Mouse (Mus musculus) forebrain, embryonic 11.5 days (tissue): ENCODE data around the gene Usp5. TPM values are rescaled to one million over a fixed set of nuclear protein-coding genes. Genes with fewer than 3 reads are reported as not detected.
A peak's percentile ranks its signal among the peaks of the same experiment; 100 is the strongest.

Source experiments
- ATAC-seq: fragments of 200-750 bp; cut with Nextera tagmentation; replicated peaks from 2 replicates; pipeline ENCODE4 v1.8.0; 2017; ENCODE audit warnings: moderate TSS enrichment; ENCODE audit not compliant: low FRiP score
- DNase-seq: peaks from one replicate; pipeline ENCODE4 v3.0.0-alpha.2; 2017; ENCODE audit warnings: low spot score
- H3K27ac ChIP-seq: fragments of 300-500 bp; sonication (generic); 2 replicates; pipeline ENCODE4 v1.5.1; 2014; ENCODE audit warnings: low read depth, low read length
- H3K27me3 ChIP-seq: fragments of 300-500 bp; sonication (generic); 2 replicates; pipeline ENCODE4 v1.6.1; 2014; ENCODE audit warnings: mild to moderate bottlenecking, low read length, mixed read lengths; ENCODE audit not compliant: control insufficient read depth, insufficient read depth
- H3K36me3 ChIP-seq: fragments of 300-500 bp; sonication (generic); 2 replicates; pipeline ENCODE4 v1.6.1; 2014; ENCODE audit warnings: mild to moderate bottlenecking, low read length, moderate library complexity, mixed read lengths; ENCODE audit not compliant: control insufficient read depth, insufficient read depth
- H3K4me1 ChIP-seq: fragments of 300-500 bp; sonication (generic); replicated peaks from 2 replicates; pipeline ENCODE4 v1.6.1; 2014; ENCODE audit warnings: low read length, mixed read lengths; ENCODE audit not compliant: control insufficient read depth, insufficient read depth
- H3K4me2 ChIP-seq: fragments of 300-500 bp; sonication (generic); 2 replicates; pipeline ENCODE4 v1.6.1; 2014; ENCODE audit warnings: low read depth, mild to moderate bottlenecking, low read length, moderate library complexity, mixed read lengths; ENCODE audit not compliant: severe bottlenecking
- H3K4me3 ChIP-seq: fragments of 300-500 bp; sonication (generic); 2 replicates; pipeline ENCODE4 v1.5.1; 2014; ENCODE audit warnings: low read depth, low read length
- H3K9ac ChIP-seq: fragments of 300-500 bp; sonication (generic); 2 replicates; pipeline ENCODE4 v1.6.1; 2014; ENCODE audit warnings: low read length
- H3K9me3 ChIP-seq: fragments of 300-500 bp; sonication (generic); 2 replicates; pipeline ENCODE4 v1.6.1; 2016; ENCODE audit warnings: low read length, mixed read lengths; ENCODE audit not compliant: control insufficient read depth
- WGBS: fragments of 180-500 bp; shearing (Covaris S2); extraction: QIAGEN DNeasy Blood & Tissue Kit; methylation state at CpG from one replicate; pipeline ENCODE4 v1.1.7; 2014; 5-methylcytosine and 5-hydroxymethylcytosine counted together
- polyA plus RNA-seq: library from polyadenylated mRNA; unstranded; fragments of >200 nt; fragmentation: Nextera tagmentation; extraction: Ambion mirVana; gene quantifications from 2 replicates; pipeline ENCODE4 v1.2.1, GENCODE M21; 2014

Usp5 gene
- polyA plus RNA-seq, 1 experiment from 2014 or later = 182 TPM

DNA sequence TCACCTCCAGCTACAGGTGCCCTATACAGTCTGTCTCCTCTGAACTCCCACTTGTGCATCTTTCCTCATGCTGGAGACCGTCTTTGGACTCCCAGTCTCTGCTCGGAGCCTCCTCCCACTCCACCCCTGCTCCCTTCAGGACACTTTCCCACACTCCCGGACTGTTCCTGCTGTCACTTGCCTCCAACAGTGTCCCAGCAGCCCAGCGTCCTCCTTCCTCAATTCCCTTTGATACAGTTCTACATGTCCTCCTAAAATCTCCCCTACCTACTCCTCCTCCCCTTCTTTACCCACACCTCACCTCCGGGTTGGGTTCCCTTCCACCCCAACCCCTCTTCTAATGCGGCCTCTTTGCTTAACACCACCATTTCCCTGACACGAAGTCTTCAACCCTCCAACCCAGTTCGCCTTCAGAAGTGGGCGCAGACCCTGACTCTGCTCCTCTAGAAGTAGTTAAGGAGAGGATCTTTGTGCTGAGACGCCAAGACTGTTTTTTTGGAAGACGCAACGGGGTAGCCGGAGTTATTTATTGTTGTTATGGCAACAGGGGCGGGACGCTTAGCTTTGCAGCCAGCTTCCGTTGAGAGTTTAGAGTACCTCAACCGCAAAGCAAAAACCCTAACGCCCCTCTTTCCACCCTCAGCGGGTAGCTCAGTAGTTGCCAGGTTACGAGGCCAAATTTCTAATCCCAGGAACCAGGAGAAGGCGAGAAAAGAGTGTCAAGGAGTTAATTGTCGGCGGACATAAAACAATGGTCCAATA, 49.9 kb downstream of the Usp5 start, which contains the start of gene Lrrc23:
TSS of gene Lrrc23 (minus strand) at position 506 of the 762 bp plus-strand sequence.
- DNase-seq (peak; percentile 75), ATAC-seq (peak; percentile 77)
- H3K27ac ChIP-seq = 0 out of 2 replicates have a peak within 1 kb of the TSS, but pooled peaks have one; percentile 19
- no peaks in the 10 kb centered on the region for H3K27me3 ChIP-seq
- H3K36me3 ChIP-seq = no peaks in the 10 kb centered on the region
- peaks cover 7% of the 10 kb centered on the region; the same call in 1 of the 2 replicates for H3K4me1 ChIP-seq
- peak within 1 kb of the TSS; percentile 21 for H3K9ac ChIP-seq
- 2% methylated on average over 23 of the region's 23 CpGs for WGBS
- peak within 1 kb of the TSS; percentile 52 for H3K4me2 ChIP-seq
- peak within 1 kb of the TSS; percentile 32 for H3K4me3 ChIP-seq
- no peaks in the 10 kb centered on the region for H3K9me3 ChIP-seq

DNA sequence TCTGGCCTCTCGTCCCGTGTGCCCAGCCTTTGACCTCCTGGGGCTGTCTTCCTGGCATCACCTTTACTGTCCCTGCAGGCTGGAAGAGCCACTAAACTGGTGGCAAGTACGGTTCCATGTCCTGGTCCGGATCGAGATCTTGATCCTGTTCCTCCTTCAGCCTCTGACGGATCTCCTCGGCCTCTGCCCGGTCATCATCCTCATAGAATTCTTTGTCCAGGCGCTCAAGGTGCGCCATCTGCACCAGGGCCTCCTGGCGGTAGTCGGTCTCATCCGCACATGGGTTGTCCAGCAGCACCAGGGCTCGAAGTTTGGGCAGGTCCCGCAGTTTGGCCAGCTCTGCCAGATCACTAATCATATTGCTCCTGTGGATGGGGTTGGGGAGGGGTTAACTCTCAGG, 58.8 kb downstream of the Usp5 start:
- 89% methylated on average over 15 of the region's 15 CpGs for WGBS

DNA sequence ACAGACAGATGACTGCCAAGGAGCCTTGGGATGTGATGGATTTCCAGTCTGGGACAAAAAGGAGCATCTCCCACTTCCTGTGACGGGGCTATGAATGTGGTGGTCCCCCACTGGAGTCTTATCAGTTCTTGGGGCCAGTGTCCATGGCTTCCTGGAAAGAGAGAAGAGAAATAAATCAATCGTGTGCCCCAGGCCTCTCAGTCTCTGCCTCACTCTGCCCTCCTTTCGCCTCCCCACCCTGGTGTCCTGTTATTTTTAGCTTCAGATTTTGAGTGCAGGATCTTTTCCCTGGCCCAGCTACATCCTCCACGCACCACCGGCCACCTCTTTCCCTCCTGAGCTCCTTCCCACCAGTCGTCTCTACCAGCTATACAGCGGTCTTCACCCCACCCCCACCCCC, 59.3 kb downstream of the Usp5 start:
- peaks cover 5% of the 10 kb centered on the region; the same call in 1 of the 2 replicates for H3K4me1 ChIP-seq
- no peak for DNase-seq
- H3K9ac ChIP-seq = 0 out of 2 replicates have a peak overlapping the region, but pooled peaks have one; percentile 58
- no peaks in the 10 kb centered on the region for H3K9me3 ChIP-seq
- no peaks in the 10 kb centered on the region for H3K36me3 ChIP-seq
- H3K4me2 ChIP-seq = peak overlapping the region; percentile 80
- H3K4me3 ChIP-seq = no peak overlapping the region
- H3K27me3 ChIP-seq = peaks cover 4% of the 10 kb centered on the region; the same call in 1 of the 2 replicates
- ATAC-seq = no peak
- 74% methylated on average over 7 of the region's 7 CpGs for WGBS
- H3K27ac ChIP-seq = no peak overlapping the region

More for the DNA sequence above, 58.8 kb downstream of the Usp5 start:
- no peak overlapping the region for H3K4me3 ChIP-seq
- no peak overlapping the region for H3K9ac ChIP-seq
- peaks cover 4% of the 10 kb centered on the region; the same call in 1 of the 2 replicates for H3K27me3 ChIP-seq
- DNase-seq (no peak), ATAC-seq (no peak)
- H3K4me2 ChIP-seq = no peak overlapping the region
- no peaks in the 10 kb centered on the region for H3K36me3 ChIP-seq
- H3K9me3 ChIP-seq = no peaks in the 10 kb centered on the region
- H3K4me1 ChIP-seq = peaks cover 5% of the 10 kb centered on the region; the same call in 1 of the 2 replicates
- no peak overlapping the region for H3K27ac ChIP-seq

DNA sequence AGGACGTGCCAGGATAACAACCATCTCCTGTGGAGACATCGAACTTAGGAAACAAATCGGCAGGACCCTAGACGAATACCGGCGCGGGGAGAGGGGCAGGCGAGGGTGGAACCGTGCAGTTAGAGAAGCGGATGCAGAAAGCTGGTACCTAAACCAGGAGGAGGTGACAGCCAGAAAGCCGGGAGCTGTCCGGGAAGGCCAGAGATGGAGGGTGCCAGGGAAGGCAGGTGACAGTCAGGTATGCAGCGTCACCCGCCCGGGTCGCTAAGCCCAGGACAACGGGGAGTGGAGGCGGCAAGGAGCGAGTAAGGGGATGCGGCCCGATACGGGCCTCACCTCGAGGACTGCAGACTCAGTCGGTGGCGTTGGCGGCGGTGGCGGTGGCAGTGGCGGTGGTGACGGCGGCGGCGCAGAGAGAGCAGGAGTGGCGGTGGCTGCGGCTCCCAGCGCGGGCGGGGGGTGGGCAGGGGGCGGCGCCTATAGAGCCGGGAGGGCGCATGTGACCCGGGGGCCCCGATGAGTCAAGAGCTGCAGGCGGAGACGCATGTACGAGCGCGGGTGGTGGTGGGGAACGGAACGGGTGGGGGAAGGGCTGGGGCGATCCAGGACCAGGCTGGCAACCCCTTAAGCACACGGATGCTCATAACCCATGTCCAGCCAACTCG, 60.1 kb downstream of the Usp5 start, which contains the start of gene Eno2:
TSS of gene Eno2 (minus strand) at position 573 of the 665 bp plus-strand sequence.
- H3K4me3 ChIP-seq = peak within 1 kb of the TSS; percentile 39
- peak within 1 kb of the TSS; percentile 80 for H3K4me2 ChIP-seq
- DNase-seq = peak; percentile 82
- no peaks in the 10 kb centered on the region for H3K9me3 ChIP-seq
- under 1% methylated on average over 52 of the region's 54 CpGs for WGBS
- peaks cover 4% of the 10 kb centered on the region; the same call in 1 of the 2 replicates for H3K27me3 ChIP-seq
- peaks cover 5% of the 10 kb centered on the region; the same call in 1 of the 2 replicates for H3K4me1 ChIP-seq
- peak; percentile 83 for ATAC-seq
- no peaks in the 10 kb centered on the region for H3K36me3 ChIP-seq
- no peak within 1 kb of the TSS for H3K27ac ChIP-seq
- peak within 1 kb of the TSS; percentile 58 for H3K9ac ChIP-seq

DNA sequence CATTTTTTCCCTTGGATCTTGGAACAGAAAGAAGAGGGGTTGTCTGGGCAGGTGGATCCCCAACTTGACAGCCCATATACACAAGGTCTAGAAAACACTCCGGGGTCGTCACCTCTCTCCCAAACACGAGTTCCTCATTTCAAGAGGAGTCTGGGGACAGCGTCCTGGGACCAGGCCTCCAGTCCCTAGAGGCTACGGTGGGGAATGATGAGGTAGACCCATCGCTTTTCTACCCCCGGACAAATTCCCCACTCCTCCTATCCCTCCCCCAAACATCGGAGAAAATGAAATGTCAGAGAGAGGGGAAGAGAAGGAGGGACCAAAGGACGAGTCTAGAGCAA, 60.6 kb downstream of the Usp5 start:
- Histone ChIP-seq H3K4me1 (peaks cover 5% of the 10 kb centered on the region; the same call in 1 of the 2 replicates), H3K9me3 (no peaks in the 10 kb centered on the region), H3K4me2 (peak overlapping the region; percentile 80), H3K4me3 (peak overlapping the region; percentile 39), H3K9ac (peak overlapping the region; percentile 58), H3K27me3 (peaks cover 4% of the 10 kb centered on the region; the same call in 1 of the 2 replicates), H3K36me3 (no peaks in the 10 kb centered on the region), H3K27ac (no peak overlapping the region)
- 5% methylated on average over 9 of the region's 9 CpGs for WGBS
- peak; percentile 6; the same call in 1 of the 2 replicates for ATAC-seq
- no peak for DNase-seq

DNA sequence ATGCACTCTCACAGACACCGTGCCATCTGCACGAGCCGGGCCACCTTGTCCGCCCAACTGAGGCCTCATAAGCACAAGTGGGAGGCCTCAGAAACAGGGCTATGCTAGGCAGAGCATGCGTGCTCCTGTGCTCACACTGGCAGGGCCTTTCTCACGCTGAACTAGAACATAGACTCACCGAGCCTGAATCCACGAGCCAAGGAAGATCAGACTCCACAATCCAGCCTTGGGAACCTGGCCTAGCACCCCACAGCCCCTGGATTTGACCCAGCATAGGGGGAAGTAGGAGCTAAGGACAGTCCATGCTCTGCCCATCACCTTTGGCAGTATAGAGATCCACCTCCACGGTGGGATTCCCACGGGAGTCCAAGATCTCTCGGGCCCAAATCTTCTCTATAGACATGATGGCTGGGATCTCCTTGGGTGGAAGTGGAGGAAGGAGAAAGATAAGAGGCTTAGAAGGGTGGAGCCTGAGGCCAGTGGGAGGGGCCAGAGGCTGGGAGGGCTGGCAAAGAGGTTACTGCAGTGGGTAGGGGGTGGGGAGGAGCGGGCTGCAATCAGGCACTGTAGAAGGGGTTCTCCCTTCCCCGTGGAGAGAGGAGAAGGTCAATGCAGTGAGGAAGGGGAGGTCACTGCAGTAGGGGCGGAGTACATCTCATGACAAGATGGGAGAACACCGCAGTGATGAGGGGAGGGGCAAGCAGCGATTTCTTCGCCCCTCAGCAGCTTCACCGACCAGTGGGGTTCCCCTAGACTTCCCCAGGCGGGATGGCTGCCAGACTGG, 61.2 kb downstream of the Usp5 start:
- 21% methylated on average over 19 of the region's 19 CpGs for WGBS
- peaks cover 5% of the 10 kb centered on the region; the same call in 1 of the 2 replicates for H3K4me1 ChIP-seq
- H3K27ac ChIP-seq = no peak overlapping the region
- DNase-seq (peak; percentile 58), ATAC-seq (peak; percentile 38)
- peak overlapping the region; percentile 80 for H3K4me2 ChIP-seq
- H3K36me3 ChIP-seq = no peaks in the 10 kb centered on the region
- H3K4me3 ChIP-seq = no peak overlapping the region
- H3K9me3 ChIP-seq = no peaks in the 10 kb centered on the region
- no peak overlapping the region for H3K9ac ChIP-seq
- peaks cover 4% of the 10 kb centered on the region; the same call in 1 of the 2 replicates for H3K27me3 ChIP-seq

DNA sequence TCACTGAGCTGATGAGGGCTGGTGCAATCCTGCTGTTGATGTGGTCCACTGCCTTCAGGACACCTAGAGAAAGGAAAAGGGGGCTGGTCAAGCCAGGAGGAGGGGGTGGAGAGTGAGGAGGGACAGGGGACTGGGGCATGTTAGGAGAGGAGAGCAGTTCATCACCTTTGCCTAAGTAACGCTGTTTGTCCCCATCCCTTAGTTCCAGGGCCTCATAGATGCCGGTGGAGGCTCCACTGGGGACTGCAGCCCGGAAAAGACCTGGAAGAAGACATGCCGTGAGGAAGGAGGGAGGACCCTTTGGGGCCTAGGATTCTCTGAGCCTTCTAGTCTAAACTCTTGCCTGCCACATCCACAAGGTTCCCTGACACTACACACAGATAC, 61.8 kb downstream of the Usp5 start:
- Histone ChIP-seq H3K4me3 (no peak overlapping the region), H3K4me1 (peaks cover 5% of the 10 kb centered on the region; the same call in 1 of the 2 replicates), H3K27me3 (peaks cover 4% of the 10 kb centered on the region; the same call in 1 of the 2 replicates), H3K27ac (no peak overlapping the region), H3K9me3 (no peaks in the 10 kb centered on the region), H3K4me2 (no peak overlapping the region), H3K9ac (no peak overlapping the region), H3K36me3 (no peaks in the 10 kb centered on the region)
- WGBS = 28% methylated on average over 4 of the region's 4 CpGs
- DNase-seq = no peak
- no peak for ATAC-seq

DNA sequence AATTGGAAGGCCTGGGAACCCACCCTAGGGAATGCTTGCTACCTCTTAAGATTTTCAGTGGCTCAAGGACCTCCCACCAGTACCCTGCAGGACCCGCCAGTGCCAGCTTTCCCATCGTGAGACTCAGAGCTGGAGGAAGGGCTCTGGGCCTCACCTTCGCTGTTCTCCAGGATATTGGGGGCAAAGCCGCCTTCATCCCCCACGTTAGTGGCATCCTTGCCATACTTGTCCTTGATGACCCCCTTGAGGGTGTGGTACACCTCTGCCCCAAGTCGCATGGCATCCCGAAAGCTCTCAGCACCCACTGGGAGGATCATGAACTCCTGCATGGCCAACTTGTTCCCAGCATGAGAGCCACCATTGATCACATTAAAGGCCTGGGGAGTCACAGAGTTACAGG, 63.3 kb downstream of the Usp5 start:
- ATAC-seq = no peak
- H3K9me3 ChIP-seq = no peaks in the 10 kb centered on the region
- peaks cover 4% of the 10 kb centered on the region; the same call in 1 of the 2 replicates for H3K27me3 ChIP-seq
- peaks cover 5% of the 10 kb centered on the region; the same call in 1 of the 2 replicates for H3K4me1 ChIP-seq
- H3K4me3 ChIP-seq = no peak overlapping the region
- 88% methylated on average over 7 of the region's 7 CpGs for WGBS
- no peak overlapping the region for H3K4me2 ChIP-seq
- no peak overlapping the region for H3K27ac ChIP-seq
- H3K9ac ChIP-seq = no peak overlapping the region
- DNase-seq = no peak
- H3K36me3 ChIP-seq = no peaks in the 10 kb centered on the region
